Mouse (Mus musculus): ENCODE measurements around the gene Ldlrap1.

Gene Ldlrap1

GRCm38 (mm10) chr4:134750263-134750662, 17.6 kb downstream of the Ldlrap1 start:
- DNase-seq, result no peak

GRCm38 (mm10) chr4:134749301-134750030, 18.4 kb downstream of the Ldlrap1 start:
- peak; percentile 52 for DNase-seq

GRCm38 (mm10) chr4:134745900-134746661, 21.7 kb downstream of the Ldlrap1 start:
- DNase-seq, result peak; percentile 69

- DNase-seq, result no peak
These were observed 23.8 kb downstream of the Ldlrap1 start for GRCm38 (mm10) chr4:134743881-134744633.

GRCm38 (mm10) chr4:134741949-134742348, 25.9 kb downstream of the Ldlrap1 start:
- DNase-seq, result no peak

GRCm38 (mm10) chr4:134740186-134740585, 27.6 kb downstream of the Ldlrap1 start:
- no peak for DNase-seq

- no peak for DNase-seq
These were observed 28.3 kb downstream of the Ldlrap1 start for GRCm38 (mm10) chr4:134739530-134739929.

GRCm38 (mm10) chr4:134737365-134737910, 30.4 kb downstream of the Ldlrap1 start:
- no peak for DNase-seq

GRCm38 (mm10) chr4:134736147-134736546, 31.7 kb downstream of the Ldlrap1 start:
- DNase-seq, result no peak

- DNase-seq, result no peak
These were observed 33.2 kb downstream of the Ldlrap1 start for GRCm38 (mm10) chr4:134734629-134735081.

- no peak for DNase-seq
These were observed 33.7 kb downstream of the Ldlrap1 start for GRCm38 (mm10) chr4:134734038-134734628.

GRCm38 (mm10) chr4:134733371-134733770, 34.5 kb downstream of the Ldlrap1 start:
- no peak for DNase-seq

GRCm38 (mm10) chr4:134730106-134730505, 37.7 kb downstream of the Ldlrap1 start:
- DNase-seq, result no peak

GRCm38 (mm10) chr4:134725735-134726345, 42.0 kb downstream of the Ldlrap1 start:
- no peak for DNase-seq

- DNase-seq, result no peak
These were observed 42.9 kb downstream of the Ldlrap1 start for GRCm38 (mm10) chr4:134724974-134725373.

GRCm38 (mm10) chr4:134723251-134723650, 44.6 kb downstream of the Ldlrap1 start:
- DNase-seq, result no peak

GRCm38 (mm10) chr4:134721076-134721475, 46.7 kb downstream of the Ldlrap1 start:
- DNase-seq, result no peak

GRCm38 (mm10) chr4:134720371-134720770, 47.5 kb downstream of the Ldlrap1 start:
- DNase-seq, result no peak

GRCm38 (mm10) chr4:134719489-134719888, 48.3 kb downstream of the Ldlrap1 start:
- no peak for DNase-seq

- DNase-seq, result peak; percentile 86
These were observed 53.9 kb downstream of the Ldlrap1 start for GRCm38 (mm10) chr4:134713937-134714336.

- no peak for DNase-seq
These were observed 62.5 kb downstream of the Ldlrap1 start for GRCm38 (mm10) chr4:134705311-134705710.

GRCm38 (mm10) chr4:134704590-134704989, 63.2 kb downstream of the Ldlrap1 start:
- DNase-seq, result peak; percentile 70

All from cerebellum, adult 9-10 months (tissue).